Mouse (Mus musculus) lung, postnatal 0 days (tissue): ENCODE results near the gene Jph3.

Experiments used
- CTCF ChIP-seq: IDR thresholded peaks from 2 replicates; pipeline ENCODE4 v1.5.1; 2016; ENCODE audit warnings: antibody characterized with exemption, mild to moderate bottlenecking
- EP300 ChIP-seq: IDR thresholded peaks from 2 replicates; pipeline ENCODE4 v1.6.1; 2016; ENCODE audit warnings: antibody characterized with exemption, mild to moderate bottlenecking, control low read depth

DNA sequence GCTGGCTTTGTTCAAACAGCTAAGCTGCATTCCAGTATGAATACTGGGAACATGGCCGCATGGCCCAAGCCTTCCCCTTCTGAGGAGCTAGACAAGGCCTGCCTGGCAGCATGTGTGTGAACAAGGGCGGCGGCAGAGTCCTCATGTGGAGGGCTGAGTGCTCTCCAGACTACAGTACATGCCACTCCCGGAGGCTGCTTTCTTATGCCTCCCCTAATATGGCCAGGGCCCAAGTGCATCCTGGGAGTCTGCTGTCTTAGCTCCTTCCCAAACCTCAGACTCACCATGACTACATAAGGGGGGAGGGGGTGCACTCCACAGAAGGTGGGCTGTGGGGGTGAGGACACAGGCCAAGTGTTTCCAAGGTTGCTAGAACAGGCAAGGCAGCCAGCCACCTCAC lies 63.2 kb downstream of the Jph3 start:
- TF ChIP-seq CTCF: no peak
- no peak for TF ChIP-seq EP300
